Mouse (Mus musculus) intestine, embryonic 16.5 days (tissue): ENCODE data around the gene Fiz1. TPM values are rescaled to one million over a fixed set of nuclear protein-coding genes. Genes with fewer than 3 reads are reported as not detected.
"Not testable (repeated sequence)": the region's sequence is repeated elsewhere in the genome, so short reads cannot be mapped to it uniquely, and the experiment has no call there.

Experiments
- ATAC-seq: fragments of 200-750 bp; cut with Nextera tagmentation; 2 replicates; pipeline ENCODE4 v1.8.0; 2017; ENCODE audit warnings: moderate TSS enrichment, moderate library complexity
- H3K27ac ChIP-seq: fragments of 300-500 bp; sonication (generic); 2 replicates; pipeline ENCODE4 v1.5.1; 2014; ENCODE audit warnings: mild to moderate bottlenecking, low read length
- H3K27me3 ChIP-seq: fragments of 300-500 bp; sonication (generic); replicated peaks from 2 replicates; pipeline ENCODE4 v1.6.1; 2014; ENCODE audit warnings: low read length, control low read depth, mixed read lengths; ENCODE audit not compliant: control insufficient read depth, insufficient read depth
- H3K36me3 ChIP-seq: fragments of 300-500 bp; sonication (generic); 2 replicates; pipeline ENCODE4 v1.6.1; 2014; ENCODE audit warnings: low read length, control low read depth; ENCODE audit not compliant: control insufficient read depth, insufficient read depth
- H3K4me1 ChIP-seq: fragments of 300-500 bp; sonication (generic); 2 replicates; pipeline ENCODE4 v1.6.1; 2014; ENCODE audit warnings: low read length, control low read depth, mixed read lengths; ENCODE audit not compliant: control insufficient read depth, insufficient read depth
- H3K4me2 ChIP-seq: fragments of 300-500 bp; sonication (generic); 2 replicates; pipeline ENCODE4 v1.6.1; 2014; ENCODE audit warnings: low read depth, low read length, control low read depth
- H3K4me3 ChIP-seq: fragments of 300-500 bp; sonication (generic); 2 replicates; pipeline ENCODE4 v1.5.1; 2014; ENCODE audit warnings: mild to moderate bottlenecking, low read length
- H3K9ac ChIP-seq: fragments of 300-500 bp; sonication (generic); 2 replicates; pipeline ENCODE4 v1.6.1; 2014; ENCODE audit warnings: low read depth, low read length
- H3K9me3 ChIP-seq: fragments of 300-500 bp; sonication (generic); 2 replicates; pipeline ENCODE4 v1.6.1; 2016; ENCODE audit warnings: low read length, control low read depth; ENCODE audit not compliant: control insufficient read depth
- WGBS: fragments of 180-500 bp; shearing (Covaris S2); extraction: QIAGEN DNeasy Blood & Tissue Kit; methylation state at CpG from one replicate; pipeline ENCODE4 v1.1.7; 2014; 5-methylcytosine and 5-hydroxymethylcytosine counted together
- polyA plus RNA-seq: library from polyadenylated mRNA; unstranded; fragments of >200 nt; fragmentation: Nextera tagmentation; extraction: Ambion mirVana; gene quantifications from 2 replicates; pipeline ENCODE4 v1.2.1, GENCODE M21; 2015

Gene Fiz1
- polyA plus RNA-seq, 1 experiment from 2014 or later: 25.4 TPM

DNA sequence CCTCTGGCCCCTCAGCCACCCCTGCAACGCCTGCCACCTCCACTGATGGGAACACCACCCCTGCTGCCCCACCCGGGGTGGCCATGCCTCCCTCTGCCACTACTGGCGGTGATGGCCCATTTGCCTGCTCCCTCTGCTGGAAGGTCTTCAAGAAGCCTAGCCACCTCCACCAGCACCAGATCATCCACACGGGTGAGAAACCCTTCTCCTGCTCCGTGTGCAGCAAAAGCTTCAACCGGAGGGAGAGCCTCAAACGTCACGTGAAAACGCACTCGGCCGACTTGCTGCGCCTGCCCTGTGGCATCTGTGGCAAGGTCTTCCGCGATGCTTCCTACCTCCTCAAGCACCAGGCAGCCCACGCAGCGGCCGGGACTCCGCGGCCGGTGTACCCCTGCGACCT lies 15.4 kb upstream of the Fiz1 start:
- H3K4me1 ChIP-seq: no peaks in the 10 kb centered on the region
- H3K9me3 ChIP-seq: peaks cover 32% of the 10 kb centered on the region
- WGBS: 88% methylated on average over 21 of the region's 21 CpGs
- no peak overlapping the region for H3K9ac ChIP-seq
- no peaks in the 10 kb centered on the region for H3K27me3 ChIP-seq
- ATAC-seq: no peak
- no peak overlapping the region for H3K4me3 ChIP-seq
- H3K36me3 ChIP-seq: peaks cover 63% of the 10 kb centered on the region
- H3K4me2 ChIP-seq: no peak overlapping the region
- H3K27ac ChIP-seq: no peak overlapping the region

DNA sequence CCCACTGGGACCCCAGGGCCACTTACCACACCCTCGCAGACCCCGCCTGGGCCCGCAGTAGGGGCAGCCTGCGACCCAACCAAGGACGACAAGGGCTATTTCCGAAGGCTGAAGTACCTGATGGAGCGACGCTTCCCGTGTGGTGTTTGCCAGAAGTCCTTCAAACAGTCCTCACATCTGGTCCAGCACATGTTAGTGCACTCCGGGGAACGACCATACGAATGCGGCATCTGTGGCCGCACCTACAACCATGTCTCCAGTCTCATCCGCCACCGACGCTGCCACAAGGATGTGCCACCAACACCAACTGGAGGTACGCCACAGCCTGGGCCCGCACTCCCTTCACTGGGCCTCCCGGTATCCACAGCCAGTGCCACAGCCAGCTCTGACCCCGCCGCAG lies 15.0 kb upstream of the Fiz1 start:
- Histone ChIP-seq H3K4me1 (no peaks in the 10 kb centered on the region), H3K4me3 (no peak overlapping the region), H3K36me3 (peaks cover 59% of the 10 kb centered on the region), H3K4me2 (no peak overlapping the region), H3K9me3 (peaks cover 32% of the 10 kb centered on the region), H3K27ac (no peak overlapping the region), H3K27me3 (no peaks in the 10 kb centered on the region), H3K9ac (no peak overlapping the region)
- WGBS: 95% methylated on average over 22 of the region's 22 CpGs
- ATAC-seq: no peak

DNA sequence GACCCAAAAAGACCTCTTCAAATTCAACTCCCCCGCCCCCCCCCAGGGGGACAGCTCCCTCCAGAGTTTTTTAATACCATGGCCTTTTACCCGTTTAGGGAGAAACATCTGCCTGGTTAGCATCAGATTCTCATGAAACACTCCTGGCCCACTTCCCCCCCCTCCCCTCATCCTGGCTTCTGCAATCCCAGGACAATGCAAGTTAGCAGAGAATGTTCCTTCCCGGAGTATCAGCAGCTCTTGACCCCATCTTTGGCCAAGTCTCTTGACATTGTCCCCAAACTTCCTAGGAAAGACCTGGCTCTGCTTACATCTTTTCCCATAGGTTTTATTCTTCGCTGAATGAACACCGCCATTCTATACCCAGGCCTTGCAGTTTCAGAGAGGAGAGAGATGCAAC lies 6.7 kb upstream of the Fiz1 start:
- no peak for ATAC-seq
- peak overlapping the region; percentile 75 for H3K4me2 ChIP-seq
- WGBS: 43% methylated on average over 5 of the region's 5 CpGs
- peak overlapping the region; percentile 95 for H3K9ac ChIP-seq
- no peaks in the 10 kb centered on the region for H3K27me3 ChIP-seq
- H3K27ac ChIP-seq: peak overlapping the region; percentile 97
- peaks cover 17% of the 10 kb centered on the region for H3K4me1 ChIP-seq
- peaks cover 2% of the 10 kb centered on the region; the same call in 1 of the 2 replicates for H3K9me3 ChIP-seq
- H3K4me3 ChIP-seq: peak overlapping the region; percentile 86
- peaks cover 24% of the 10 kb centered on the region for H3K36me3 ChIP-seq

DNA sequence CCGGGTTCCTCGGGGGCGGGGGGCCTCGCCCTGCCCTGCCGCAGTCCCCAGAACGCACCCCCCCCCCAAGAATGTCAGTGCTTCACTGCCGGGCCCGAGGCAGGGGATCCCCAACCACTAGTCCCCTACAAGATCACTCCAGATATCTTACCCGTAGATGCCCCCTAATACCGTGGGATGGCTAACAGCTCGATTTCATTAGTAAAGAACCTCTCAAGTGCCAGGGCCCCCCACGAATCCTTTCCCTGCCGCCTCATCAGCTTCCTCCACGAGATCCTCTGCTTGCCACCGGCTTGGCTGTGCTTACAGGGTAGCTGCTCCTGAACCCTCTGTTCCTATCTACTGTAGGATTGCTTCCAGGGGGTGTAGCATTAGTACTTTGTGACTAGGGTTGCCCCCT lies 6.2 kb upstream of the Fiz1 start:
- H3K27me3 ChIP-seq: no peaks in the 10 kb centered on the region
- H3K4me2 ChIP-seq: peak overlapping the region; percentile 75
- peak overlapping the region; percentile 86 for H3K4me3 ChIP-seq
- peaks cover 18% of the 10 kb centered on the region for H3K4me1 ChIP-seq
- ATAC-seq: peak; percentile 1; the same call in 1 of the 2 replicates
- H3K9ac ChIP-seq: peak overlapping the region; percentile 95
- 0% methylated on average over 15 of the region's 15 CpGs for WGBS
- peak overlapping the region; percentile 97 for H3K27ac ChIP-seq
- peaks cover 23% of the 10 kb centered on the region for H3K36me3 ChIP-seq
- peaks cover 2% of the 10 kb centered on the region; the same call in 1 of the 2 replicates for H3K9me3 ChIP-seq

DNA sequence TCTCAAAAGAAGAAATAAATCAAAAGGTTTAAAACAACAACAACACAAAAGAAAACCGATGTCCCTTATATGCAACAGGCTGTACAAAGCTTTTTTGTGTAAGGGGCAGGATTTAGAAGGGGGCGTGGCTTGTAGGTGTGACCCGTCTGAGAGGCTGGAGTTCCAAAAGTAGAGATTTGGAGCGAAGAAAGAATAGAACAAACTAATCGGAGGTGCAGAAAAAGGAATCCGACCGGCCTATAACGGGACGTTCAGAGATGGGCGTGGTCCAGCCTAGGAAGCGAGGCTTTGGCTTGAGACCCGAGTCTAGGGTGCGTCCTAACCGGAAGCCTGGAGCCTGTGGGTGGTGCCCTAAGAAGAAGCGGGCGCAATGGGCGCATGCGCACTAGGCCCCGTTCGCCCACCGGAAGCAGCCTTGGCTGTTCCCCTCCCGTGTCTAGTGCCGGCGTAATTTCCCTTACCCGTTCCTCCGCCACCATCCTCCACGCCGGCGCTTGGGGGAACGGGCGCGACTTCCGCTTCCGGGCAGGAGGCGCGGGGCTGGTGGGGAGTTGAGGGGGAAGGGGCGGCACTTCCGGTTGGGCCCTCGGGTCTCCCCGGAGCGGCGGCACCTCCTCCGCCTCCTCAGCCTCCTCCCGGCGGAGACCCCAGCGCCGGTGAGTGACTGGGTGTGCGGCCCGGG lies 5.6 kb upstream of the Fiz1 start, which contains the start of the genes Zfp865 and Ccdc106:
Gene Zfp865 (plus strand): TSS at position 377 of the 682 bp plus-strand sequence.
Gene Ccdc106 (plus strand): TSS at position 554 of the 682 bp plus-strand sequence.
- Histone ChIP-seq H3K9ac (peak within 1 kb of the TSS; percentile 95), H3K27ac (peak within 1 kb of the TSS; percentile 97), H3K9me3 (peaks cover 2% of the 10 kb centered on the region; the same call in 1 of the 2 replicates), H3K36me3 (peaks cover 23% of the 10 kb centered on the region), H3K4me2 (peak within 1 kb of the TSS; percentile 75), H3K4me3 (peak within 1 kb of the TSS; percentile 86), H3K27me3 (no peaks in the 10 kb centered on the region), H3K4me1 (peaks cover 18% of the 10 kb centered on the region)
- ATAC-seq: peak; percentile 90
- under 1% methylated on average over 49 of the region's 49 CpGs for WGBS

DNA sequence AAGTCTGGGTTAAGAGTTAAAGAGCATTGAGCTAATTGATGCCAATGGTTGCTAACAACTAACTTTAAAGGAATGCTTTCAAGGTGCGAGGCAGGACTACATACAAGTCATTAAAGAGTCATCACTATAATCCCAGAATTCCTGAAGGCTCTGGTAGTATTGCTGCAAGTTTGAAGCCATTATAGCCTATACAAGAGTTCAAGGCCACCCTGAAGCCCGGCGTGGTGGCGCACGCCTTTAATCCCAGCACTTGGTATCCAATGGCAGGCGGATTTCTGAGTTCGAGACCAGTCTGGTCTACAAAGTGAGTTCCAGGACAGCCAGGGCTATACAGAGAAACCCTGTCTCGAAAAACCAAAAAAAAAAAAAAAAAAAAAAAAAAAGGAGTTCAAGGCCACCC lies 5.1 kb upstream of the Fiz1 start:
- H3K36me3 ChIP-seq: peaks cover 23% of the 10 kb centered on the region
- peaks cover 18% of the 10 kb centered on the region for H3K4me1 ChIP-seq
- peak overlapping the region; percentile 86 for H3K4me3 ChIP-seq
- 20% methylated on average over 8 of the region's 8 CpGs for WGBS
- ATAC-seq, H3K9me3 ChIP-seq, H3K27me3 ChIP-seq: not testable (repeated sequence)
- H3K4me2 ChIP-seq: peak overlapping the region; percentile 75
- peak overlapping the region; percentile 95 for H3K9ac ChIP-seq
- peak overlapping the region; percentile 97 for H3K27ac ChIP-seq

DNA sequence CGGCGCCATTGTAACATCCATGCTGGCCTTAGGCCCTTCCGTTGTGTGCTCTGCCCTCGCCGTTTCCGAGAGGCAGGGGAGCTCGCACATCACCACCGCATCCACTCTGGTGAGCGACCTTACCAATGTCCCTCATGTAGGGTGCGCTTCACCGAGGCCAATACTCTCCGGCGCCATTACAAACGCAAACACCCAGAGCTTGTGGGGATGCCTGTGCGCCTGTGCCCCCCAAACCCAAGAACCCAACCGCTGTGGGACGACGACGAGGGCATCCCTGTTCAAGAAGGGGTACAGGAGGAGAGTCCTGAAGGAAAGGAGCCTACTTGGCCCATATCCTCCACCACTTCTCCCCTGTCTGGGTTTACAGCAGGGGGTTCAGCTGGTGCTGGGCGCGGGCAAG lies 3.4 kb upstream of the Fiz1 start:
- 97% methylated on average over 21 of the region's 21 CpGs for WGBS
- peaks cover 16% of the 10 kb centered on the region for H3K36me3 ChIP-seq
- ATAC-seq: no peak

DNA sequence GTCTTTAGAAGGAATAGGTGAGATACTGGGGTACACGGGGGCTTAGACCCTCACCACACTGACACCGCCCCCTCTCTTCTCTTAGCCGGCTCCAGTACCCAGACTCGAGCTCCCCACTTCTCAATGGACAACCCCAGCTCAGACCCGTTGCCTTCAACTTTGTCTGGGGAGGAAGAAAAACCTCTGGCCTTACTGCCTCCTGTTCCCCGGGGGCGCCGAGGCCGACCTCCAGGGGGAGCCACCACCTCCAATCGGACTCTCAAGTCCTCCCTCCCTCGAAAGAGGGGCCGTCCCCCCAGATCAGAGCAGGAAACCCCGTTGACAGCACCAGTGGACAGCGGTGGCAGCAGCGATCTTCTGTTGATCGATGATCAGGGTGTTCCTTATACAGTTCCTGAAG lies 2.9 kb upstream of the Fiz1 start:
- WGBS: 91% methylated on average over 16 of the region's 16 CpGs
- no peak overlapping the region for H3K27ac ChIP-seq
- no peaks in the 10 kb centered on the region for H3K27me3 ChIP-seq
- H3K4me1 ChIP-seq: peaks cover 18% of the 10 kb centered on the region
- peaks cover 21% of the 10 kb centered on the region for H3K36me3 ChIP-seq
- H3K9ac ChIP-seq: no peak overlapping the region
- H3K9me3 ChIP-seq: peaks cover 2% of the 10 kb centered on the region; the same call in 1 of the 2 replicates
- H3K4me3 ChIP-seq: no peak overlapping the region
- H3K4me2 ChIP-seq: no peak overlapping the region
- ATAC-seq: no peak

More for the DNA sequence above, 3.4 kb upstream of the Fiz1 start:
- no peak overlapping the region for H3K27ac ChIP-seq
- H3K4me3 ChIP-seq: no peak overlapping the region
- H3K27me3 ChIP-seq: no peaks in the 10 kb centered on the region
- no peak overlapping the region for H3K9ac ChIP-seq
- H3K4me2 ChIP-seq: no peak overlapping the region
- peaks cover 2% of the 10 kb centered on the region; the same call in 1 of the 2 replicates for H3K9me3 ChIP-seq
- peaks cover 18% of the 10 kb centered on the region for H3K4me1 ChIP-seq

DNA sequence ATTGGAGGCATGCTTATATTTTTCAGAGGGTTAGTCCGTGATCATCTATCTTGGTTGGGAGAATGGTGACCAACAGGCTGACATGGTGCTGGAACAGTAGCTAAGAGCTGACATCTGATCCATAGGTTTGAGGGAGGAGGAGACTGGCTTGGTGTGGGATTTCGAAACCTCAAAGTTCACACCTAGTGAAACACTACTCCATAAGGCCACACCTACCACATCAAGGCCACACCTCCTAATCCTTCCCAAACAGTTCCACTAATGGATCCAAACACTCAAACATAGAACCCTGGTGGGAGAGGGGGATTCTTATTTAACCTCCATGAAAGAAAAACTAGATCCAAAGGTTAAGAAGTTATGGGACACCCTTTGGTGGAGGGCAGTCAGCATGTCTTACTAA lies 2.4 kb upstream of the Fiz1 start:
- H3K27me3 ChIP-seq: no peaks in the 10 kb centered on the region
- no peak overlapping the region for H3K9ac ChIP-seq
- no peak overlapping the region for H3K4me3 ChIP-seq
- WGBS: 96% methylated on average over 2 of the region's 2 CpGs
- H3K4me1 ChIP-seq: peaks cover 18% of the 10 kb centered on the region
- no peak for ATAC-seq
- H3K4me2 ChIP-seq: no peak overlapping the region
- no peak overlapping the region; the same call in 1 of the 2 replicates for H3K27ac ChIP-seq
- peaks cover 2% of the 10 kb centered on the region; the same call in 1 of the 2 replicates for H3K9me3 ChIP-seq
- H3K36me3 ChIP-seq: peaks cover 23% of the 10 kb centered on the region
